Mouse (Mus musculus): Measurements from ENCODE around the gene Wfdc8. TPM values are rescaled to one million over a fixed set of nuclear protein-coding genes. Genes with fewer than 3 reads are reported as not detected.

Gene Wfdc8
- polyA plus RNA-seq, 1 experiment from 2014 or later = not detected

GRCm38 (mm10) chr2:164550895-164551269 is 62.5 kb downstream of the Wfdc8 start:
- Histone ChIP-seq H3K9ac (replicated peaks; ENCODE audit: low read depth, low read length) (no peak overlapping the region), H3K4me2 (ENCODE audit: low read length) (no peak overlapping the region), H3K4me1 (replicated peaks; ENCODE audit: control insufficient read depth, insufficient read depth, low read length) (0 out of 2 replicates have a peak, but pooled peaks cover 2% of the 10 kb centered on the region), H3K27ac (ENCODE audit: low read length) (no peak overlapping the region), H3K27me3 (replicated peaks; ENCODE audit: control insufficient read depth, insufficient read depth, low read length) (no peaks in the 10 kb centered on the region), H3K4me3 (replicated peaks; ENCODE audit: low read length) (no peak overlapping the region), H3K36me3 (ENCODE audit: control insufficient read depth, insufficient read depth) (no peaks in the 10 kb centered on the region), H3K9me3 (ENCODE audit: control insufficient read depth, low read length) (no peaks in the 10 kb centered on the region)
- ATAC-seq = no peak
- WGBS = 69% methylated on average over 2 of the region's 2 CpGs

GRCm38 (mm10) chr2:164549963-164550894 is 63.2 kb downstream of the Wfdc8 start:
- 0 out of 2 replicates have a peak overlapping the region, but pooled peaks have one; percentile 15 for H3K9ac ChIP-seq (replicated peaks; ENCODE audit: low read depth, low read length)
- no peak overlapping the region for H3K4me3 ChIP-seq (replicated peaks; ENCODE audit: low read length)
- H3K9me3 ChIP-seq (ENCODE audit: control insufficient read depth, low read length) = no peaks in the 10 kb centered on the region
- 17% methylated on average over 10 of the region's 10 CpGs for WGBS
- H3K27me3 ChIP-seq (replicated peaks; ENCODE audit: control insufficient read depth, insufficient read depth, low read length) = no peaks in the 10 kb centered on the region
- no peak overlapping the region for H3K4me2 ChIP-seq (ENCODE audit: low read length)
- no peak for ATAC-seq
- H3K4me1 ChIP-seq (replicated peaks; ENCODE audit: control insufficient read depth, insufficient read depth, low read length) = 0 out of 2 replicates have a peak, but pooled peaks cover 2% of the 10 kb centered on the region
- no peaks in the 10 kb centered on the region for H3K36me3 ChIP-seq (ENCODE audit: control insufficient read depth, insufficient read depth)
- no peak overlapping the region for H3K27ac ChIP-seq (ENCODE audit: low read length)

GRCm38 (mm10) chr2:164549338-164549737 is 64.1 kb downstream of the Wfdc8 start:
- H3K9ac ChIP-seq (replicated peaks; ENCODE audit: low read depth, low read length) = no peak overlapping the region
- H3K4me2 ChIP-seq (ENCODE audit: low read length) = no peak overlapping the region
- no peak overlapping the region for H3K4me3 ChIP-seq (replicated peaks; ENCODE audit: low read length)
- H3K4me1 ChIP-seq (replicated peaks; ENCODE audit: control insufficient read depth, insufficient read depth, low read length) = 0 out of 2 replicates have a peak, but pooled peaks cover 2% of the 10 kb centered on the region
- no peaks in the 10 kb centered on the region for H3K36me3 ChIP-seq (ENCODE audit: control insufficient read depth, insufficient read depth)
- H3K9me3 ChIP-seq (ENCODE audit: control insufficient read depth, low read length) = no peaks in the 10 kb centered on the region
- no peak for ATAC-seq
- H3K27ac ChIP-seq (ENCODE audit: low read length) = no peak overlapping the region
- 57% methylated on average over 4 of the region's 4 CpGs for whole genome bisulfite sequencing
- no peaks in the 10 kb centered on the region for H3K27me3 ChIP-seq (replicated peaks; ENCODE audit: control insufficient read depth, insufficient read depth, low read length)

Other genes with a start within 250 kb of the Wfdc8 start
- not detected in 2 replicates for gene Slpi, start 224.5 kb downstream of the Wfdc8 start, polyA plus RNA-seq (2015; fragmentation: Nextera tagmentation; extraction: Ambion mirVana)
- gene Rbpjl, start 210.5 kb downstream of the Wfdc8 start, polyA plus RNA-seq (2015; fragmentation: Nextera tagmentation; extraction: Ambion mirVana) = 0.10 and 0.11 TPM in 2 replicates
- 2.0 and 3.1 TPM in 2 replicates for gene Matn4, start 208.5 kb downstream of the Wfdc8 start, polyA plus RNA-seq (2015; fragmentation: Nextera tagmentation; extraction: Ambion mirVana)
- 5.1 and 8.2 TPM in 2 replicates for gene Sdc4, start 169.7 kb downstream of the Wfdc8 start, polyA plus RNA-seq (2015; fragmentation: Nextera tagmentation; extraction: Ambion mirVana)
- 69.5 and 76.9 TPM in 2 replicates for gene Sys1, start 156.7 kb downstream of the Wfdc8 start, polyA plus RNA-seq (2015; fragmentation: Nextera tagmentation; extraction: Ambion mirVana)
- 9.8 and 11.4 TPM in 2 replicates for gene Gm20458, start 152.7 kb downstream of the Wfdc8 start, polyA plus RNA-seq (2015; fragmentation: Nextera tagmentation; extraction: Ambion mirVana)
- not detected in 2 replicates for gene Trp53tg5, start 139.9 kb downstream of the Wfdc8 start, polyA plus RNA-seq (2015; fragmentation: Nextera tagmentation; extraction: Ambion mirVana)
- gene Dbndd2, start 127.5 kb downstream of the Wfdc8 start, polyA plus RNA-seq (2015; fragmentation: Nextera tagmentation; extraction: Ambion mirVana) = 5.3 and 9.2 TPM in 2 replicates
- 58.6 and 68.3 TPM in 2 replicates for gene Pigt, start 116.1 kb downstream of the Wfdc8 start, polyA plus RNA-seq (2015; fragmentation: Nextera tagmentation; extraction: Ambion mirVana)
- 1.4 and 3.0 TPM in 2 replicates for gene Wfdc2, start 51.2 kb downstream of the Wfdc8 start, polyA plus RNA-seq (2015; fragmentation: Nextera tagmentation; extraction: Ambion mirVana)
- gene Spint3, start 40.2 kb downstream of the Wfdc8 start, polyA plus RNA-seq (2015; fragmentation: Nextera tagmentation; extraction: Ambion mirVana) = not detected in 2 replicates
- not detected in 2 replicates for gene Wfdc6a, start 28.2 kb downstream of the Wfdc8 start, polyA plus RNA-seq (2015; fragmentation: Nextera tagmentation; extraction: Ambion mirVana)
- gene Eppin, start 20.0 kb downstream of the Wfdc8 start, polyA plus RNA-seq (2015; fragmentation: Nextera tagmentation; extraction: Ambion mirVana) = not detected in 2 replicates
- not detected in 2 replicates for gene Wfdc6b, start 104 bp downstream of the Wfdc8 start, polyA plus RNA-seq (2015; fragmentation: Nextera tagmentation; extraction: Ambion mirVana)
- gene Wfdc16, start 25.2 kb upstream of the Wfdc8 start, polyA plus RNA-seq (2015; fragmentation: Nextera tagmentation; extraction: Ambion mirVana) = not detected in 2 replicates
- not detected in 2 replicates for gene Wfdc10, start 42.4 kb upstream of the Wfdc8 start, polyA plus RNA-seq (2015; fragmentation: Nextera tagmentation; extraction: Ambion mirVana)
- not detected in 2 replicates for gene Wfdc9, start 43.0 kb upstream of the Wfdc8 start, polyA plus RNA-seq (2015; fragmentation: Nextera tagmentation; extraction: Ambion mirVana)
- not detected in 2 replicates for gene Wfdc11, start 60.5 kb upstream of the Wfdc8 start, polyA plus RNA-seq (2015; fragmentation: Nextera tagmentation; extraction: Ambion mirVana)
- not detected in 2 replicates for gene Wfdc13, start 71.5 kb upstream of the Wfdc8 start, polyA plus RNA-seq (2015; fragmentation: Nextera tagmentation; extraction: Ambion mirVana)
- not detected in 2 replicates for gene Spint4, start 84.9 kb upstream of the Wfdc8 start, polyA plus RNA-seq (2015; fragmentation: Nextera tagmentation; extraction: Ambion mirVana)
- gene Spint5, start 101.7 kb upstream of the Wfdc8 start, polyA plus RNA-seq (2015; fragmentation: Nextera tagmentation; extraction: Ambion mirVana) = not detected in 2 replicates
- 1.4 and 1.7 TPM in 2 replicates for gene Wfdc3, start 132.3 kb upstream of the Wfdc8 start, polyA plus RNA-seq (2015; fragmentation: Nextera tagmentation; extraction: Ambion mirVana)
- gene Dnttip1, start 132.4 kb upstream of the Wfdc8 start, polyA plus RNA-seq (2015; fragmentation: Nextera tagmentation; extraction: Ambion mirVana) = 67.5 and 72.9 TPM in 2 replicates
- gene Ube2c, start 156.3 kb upstream of the Wfdc8 start, polyA plus RNA-seq (2015; fragmentation: Nextera tagmentation; extraction: Ambion mirVana) = 148 and 173 TPM in 2 replicates
- 1.1 TPM in 1 of 2 replicates, not detected in the other for gene Tnnc2, start 166.3 kb upstream of the Wfdc8 start, polyA plus RNA-seq (2015; fragmentation: Nextera tagmentation; extraction: Ambion mirVana)
- gene Snx21, start 172.2 kb upstream of the Wfdc8 start, polyA plus RNA-seq (2015; fragmentation: Nextera tagmentation; extraction: Ambion mirVana) = 26.0 and 35.6 TPM in 2 replicates
- gene Acot8, start 191.3 kb upstream of the Wfdc8 start, polyA plus RNA-seq (2015; fragmentation: Nextera tagmentation; extraction: Ambion mirVana) = 16.3 and 19.3 TPM in 2 replicates
- 14.8 and 15.4 TPM in 2 replicates for gene Zswim3, start 191.5 kb upstream of the Wfdc8 start, polyA plus RNA-seq (2015; fragmentation: Nextera tagmentation; extraction: Ambion mirVana)
- 24.2 and 26.8 TPM in 2 replicates for gene Zswim1, start 209.1 kb upstream of the Wfdc8 start, polyA plus RNA-seq (2015; fragmentation: Nextera tagmentation; extraction: Ambion mirVana)
- 0.47 TPM in 1 of 2 replicates, not detected in the other for gene Spata25, start 214.9 kb upstream of the Wfdc8 start, polyA plus RNA-seq (2015; fragmentation: Nextera tagmentation; extraction: Ambion mirVana)
- gene Ctsa, start 219.2 kb upstream of the Wfdc8 start, polyA plus RNA-seq (2015; fragmentation: Nextera tagmentation; extraction: Ambion mirVana) = 98.9 and 102 TPM in 2 replicates
- 5.9 and 7.0 TPM in 2 replicates for gene Neurl2, start 219.8 kb upstream of the Wfdc8 start, polyA plus RNA-seq (2015; fragmentation: Nextera tagmentation; extraction: Ambion mirVana)
- gene Pltp, start 244.1 kb upstream of the Wfdc8 start, polyA plus RNA-seq (2015; fragmentation: Nextera tagmentation; extraction: Ambion mirVana) = 45.7 and 63.9 TPM in 2 replicates

Data from forebrain, embryonic 16.5 days (tissue).